16 mouse cellular contexts compared by ENCODE assay signal in the genomic region with DNA sequence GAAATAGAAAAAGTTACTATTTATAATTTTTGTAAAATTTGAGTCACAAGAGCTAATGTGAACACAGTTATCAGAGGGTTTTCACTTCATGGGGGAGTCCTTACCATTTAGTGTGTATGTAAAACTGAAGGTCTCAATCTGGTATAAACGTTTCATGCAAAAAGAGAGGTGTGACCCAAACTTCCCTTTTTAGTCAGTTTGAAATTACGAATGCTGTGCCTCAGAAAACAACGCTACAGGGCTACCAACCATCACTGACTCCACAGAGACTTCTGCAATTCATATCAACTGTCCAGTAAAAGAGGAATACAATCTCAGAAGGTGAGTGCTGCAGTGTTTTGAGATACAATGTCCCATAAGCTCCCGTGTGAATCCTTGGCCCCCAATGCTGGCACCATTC.
"Had no signal": no experiment of that assay in that cellular context is flagged by ENCODE, and none has a peak within 500 bp of the region (broad histone marks: within the 10 kb centered on the region; RNA-seq: fewer than 3 reads in every experiment).

No protein-coding gene starts in this region.

- H3K4me1 ChIP-seq: neural tube, embryonic 13.5 days; neural tube, embryonic 15.5 days; stomach, embryonic 15.5 days had no signal

- DNase-seq: retina, postnatal 1 day; right cerebral cortex, adult 18-20 months; right cerebral cortex, postnatal 14 days; right cerebral cortex, postnatal 25 days; right cerebral cortex, postnatal 4 days; spleen, adult 18-20 months; thymus, adult 18-20 months; thymus, adult 2 months; thymus, postnatal 14 days; thymus, postnatal 25 days; thymus, postnatal 36 days; thymus, postnatal 4 days had no signal

- H3K9me3 ChIP-seq: neural tube, embryonic 13.5 days; neural tube, embryonic 15.5 days; stomach, embryonic 15.5 days had no signal

- H3K9ac ChIP-seq: neural tube, embryonic 13.5 days; neural tube, embryonic 15.5 days; stomach, embryonic 15.5 days had no signal

- H3K4me3 ChIP-seq: neural tube, embryonic 13.5 days; neural tube, embryonic 15.5 days; stomach, embryonic 15.5 days had no signal

- H3K36me3 ChIP-seq: neural tube, embryonic 13.5 days; neural tube, embryonic 15.5 days; stomach, embryonic 15.5 days had no signal

- H3K4me2 ChIP-seq: neural tube, embryonic 13.5 days; neural tube, embryonic 15.5 days; stomach, embryonic 15.5 days had no signal

- H3K27ac ChIP-seq: neural tube, embryonic 13.5 days; neural tube, embryonic 15.5 days; stomach, embryonic 15.5 days; stomach, postnatal 0 days had no signal

- H3K27me3 ChIP-seq: neural tube, embryonic 13.5 days; neural tube, embryonic 15.5 days; stomach, embryonic 15.5 days had no signal
